Mouse (Mus musculus) hindbrain, embryonic 16.5 days (tissue): Measurements from ENCODE around the gene Dcaf8. TPM values are rescaled to one million over a fixed set of nuclear protein-coding genes. Genes with fewer than 3 reads are reported as not detected.

Source experiments
- ATAC-seq: fragments of 200-750 bp; cut with Nextera tagmentation; 2 replicates; pipeline ENCODE4 v1.8.0; 2017; ENCODE audit warnings: moderate TSS enrichment, moderate library complexity
- H3K27ac ChIP-seq: fragments of 300-500 bp; sonication (generic); 2 replicates; pipeline ENCODE4 v1.5.1; 2014; ENCODE audit warnings: low read depth, mild to moderate bottlenecking, control low read depth, low read length, moderate library complexity
- H3K27me3 ChIP-seq: fragments of 300-500 bp; sonication (generic); replicated peaks from 2 replicates; pipeline ENCODE4 v1.6.1; 2014; ENCODE audit warnings: low read length; ENCODE audit not compliant: control insufficient read depth, insufficient read depth
- H3K36me3 ChIP-seq: fragments of 300-500 bp; sonication (generic); 2 replicates; pipeline ENCODE4 v1.6.1; 2014; ENCODE audit warnings: mild to moderate bottlenecking, low read length, moderate library complexity, mixed read lengths; ENCODE audit not compliant: control insufficient read depth, insufficient read depth
- H3K4me1 ChIP-seq: fragments of 300-500 bp; sonication (generic); 2 replicates; pipeline ENCODE4 v1.6.1; 2014; ENCODE audit warnings: low read depth, low read length; ENCODE audit not compliant: control insufficient read depth, insufficient read depth
- H3K4me2 ChIP-seq: fragments of 300-500 bp; sonication (generic); 2 replicates; pipeline ENCODE4 v1.6.1; 2014; ENCODE audit warnings: mild to moderate bottlenecking, low read length, control low read depth, moderate library complexity
- H3K4me3 ChIP-seq: fragments of 300-500 bp; sonication (generic); 2 replicates; pipeline ENCODE4 v1.5.1; 2014; ENCODE audit warnings: mild to moderate bottlenecking, low read length, control low read depth, moderate library complexity
- H3K9ac ChIP-seq: fragments of 300-500 bp; sonication (generic); 2 replicates; pipeline ENCODE4 v1.6.1; 2014; ENCODE audit warnings: low read depth, mild to moderate bottlenecking, control low read depth, low read length, moderate library complexity
- H3K9me3 ChIP-seq: fragments of 300-500 bp; sonication (generic); 2 replicates; pipeline ENCODE4 v1.6.1; 2014; ENCODE audit warnings: mild to moderate bottlenecking, low read length, moderate library complexity; ENCODE audit not compliant: control insufficient read depth
- WGBS: fragments of 180-500 bp; shearing (Covaris S2); extraction: QIAGEN DNeasy Blood & Tissue Kit; methylation state at CpG from one replicate; pipeline ENCODE4 v1.1.7; 2014; 5-methylcytosine and 5-hydroxymethylcytosine counted together
- polyA plus RNA-seq: library from polyadenylated mRNA; unstranded; fragments of >200 nt; fragmentation: Nextera tagmentation; extraction: Ambion mirVana; gene quantifications from 2 replicates; pipeline ENCODE4 v1.2.1, GENCODE M21; 2015

Dcaf8 gene
- polyA plus RNA-seq, 1 experiment from 2014 or later = 86.6 TPM

DNA sequence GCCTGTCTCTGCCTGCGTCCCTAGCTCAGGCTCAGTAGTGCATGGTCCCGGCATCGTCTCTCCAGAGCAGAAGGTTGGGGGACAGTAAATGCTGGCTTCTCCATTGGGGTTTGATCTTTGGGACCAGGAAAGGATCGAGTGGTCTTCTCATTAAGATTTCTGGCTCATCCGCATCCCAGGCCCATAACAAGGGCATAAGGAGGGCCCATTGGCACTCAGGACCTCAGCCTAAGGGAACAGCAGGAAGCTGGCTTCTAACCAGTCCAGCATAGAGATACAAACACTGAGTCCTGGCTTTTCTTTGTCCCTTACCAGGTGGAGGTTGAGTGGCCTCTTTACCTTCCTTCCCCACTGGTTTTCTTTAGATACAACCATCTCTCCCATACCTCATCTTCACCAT is 50.0 kb downstream of the Dcaf8 start:
- no peaks in the 10 kb centered on the region for H3K9me3 ChIP-seq
- 67% methylated on average over 5 of the region's 5 CpGs for WGBS
- no peak for ATAC-seq
- peaks cover 30% of the 10 kb centered on the region for H3K4me1 ChIP-seq
- H3K27me3 ChIP-seq = no peaks in the 10 kb centered on the region
- no peak overlapping the region for H3K9ac ChIP-seq
- no peak overlapping the region for H3K4me3 ChIP-seq
- H3K27ac ChIP-seq = no peak overlapping the region
- H3K4me2 ChIP-seq = no peak overlapping the region
- H3K36me3 ChIP-seq = peaks cover 41% of the 10 kb centered on the region

DNA sequence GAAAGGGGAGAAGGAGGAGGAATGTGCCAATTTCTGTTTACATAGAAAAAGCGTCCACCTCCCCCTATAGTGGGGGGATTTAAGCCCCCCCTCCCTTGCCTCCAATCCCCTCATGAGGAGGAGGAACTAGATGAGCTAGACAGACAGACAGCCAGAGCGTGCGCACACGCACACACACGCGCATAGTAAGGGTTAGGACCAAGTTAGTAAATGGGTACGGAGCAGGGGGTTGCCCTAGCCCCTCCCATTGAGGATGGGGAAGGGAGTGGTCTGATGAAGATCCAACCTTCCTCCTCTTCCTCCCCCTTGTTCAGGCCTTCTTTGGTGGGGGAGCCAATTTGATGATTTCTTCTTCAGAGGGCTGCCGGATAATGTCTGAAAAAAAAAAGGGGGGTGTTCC is 50.4 kb downstream of the Dcaf8 start:
- WGBS = 78% methylated on average over 8 of the region's 8 CpGs
- ATAC-seq = no peak
- Histone ChIP-seq H3K4me2 (no peak overlapping the region), H3K27me3 (no peaks in the 10 kb centered on the region), H3K4me3 (no peak overlapping the region), H3K9me3 (no peaks in the 10 kb centered on the region), H3K36me3 (peaks cover 41% of the 10 kb centered on the region), H3K4me1 (peaks cover 35% of the 10 kb centered on the region), H3K9ac (no peak overlapping the region), H3K27ac (no peak overlapping the region)

DNA sequence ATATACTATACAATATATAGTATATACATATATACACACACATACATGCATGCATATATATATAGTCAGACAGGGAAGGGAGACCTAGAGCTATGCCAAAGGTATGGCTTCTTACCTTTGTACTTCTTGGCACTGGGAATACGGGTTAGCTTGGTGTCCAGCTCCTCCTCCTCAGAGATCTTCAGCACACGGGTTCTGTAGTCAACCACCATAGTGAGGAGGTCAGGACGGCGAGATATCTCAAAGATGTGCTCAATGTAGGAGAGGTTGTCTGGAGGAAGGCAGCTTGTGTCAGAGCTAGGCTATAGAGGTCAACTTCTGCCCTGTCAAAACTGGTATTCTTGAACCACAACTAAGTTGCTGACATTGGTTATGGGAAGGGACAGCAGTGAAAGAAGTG is 51.1 kb downstream of the Dcaf8 start:
- H3K4me1 ChIP-seq = peaks cover 42% of the 10 kb centered on the region
- H3K4me3 ChIP-seq = no peak overlapping the region
- H3K4me2 ChIP-seq = no peak overlapping the region
- WGBS = 94% methylated on average over 4 of the region's 4 CpGs
- H3K9me3 ChIP-seq = no peaks in the 10 kb centered on the region
- no peak overlapping the region for H3K27ac ChIP-seq
- no peak for ATAC-seq
- H3K9ac ChIP-seq = no peak overlapping the region
- peaks cover 37% of the 10 kb centered on the region for H3K36me3 ChIP-seq
- no peaks in the 10 kb centered on the region for H3K27me3 ChIP-seq

DNA sequence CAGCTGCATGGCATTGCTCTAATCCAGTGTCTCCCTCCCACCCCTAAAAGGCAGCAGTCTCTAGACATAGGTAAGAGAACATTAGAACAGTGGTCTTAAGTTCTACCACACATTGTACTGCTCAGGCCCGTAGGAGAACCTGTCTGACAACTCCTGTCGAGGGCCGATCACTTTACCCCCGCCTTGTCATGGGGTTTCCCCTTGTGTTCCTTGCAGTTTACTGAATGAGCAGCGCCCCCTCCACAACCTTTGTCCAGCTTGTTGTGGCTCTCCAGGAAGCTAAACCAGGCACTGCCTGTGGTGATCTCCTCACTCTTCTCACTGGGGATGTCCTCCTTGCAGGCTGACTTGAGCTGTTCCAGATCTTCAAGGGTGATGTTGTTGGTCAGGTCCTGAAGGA is 52.3 kb downstream of the Dcaf8 start:
- Histone ChIP-seq H3K4me3 (no peak overlapping the region), H3K36me3 (peaks cover 34% of the 10 kb centered on the region), H3K9me3 (no peaks in the 10 kb centered on the region), H3K4me1 (peaks cover 52% of the 10 kb centered on the region), H3K27ac (peak overlapping the region; percentile 94), H3K9ac (peak overlapping the region; percentile 21; the same call in 1 of the 2 replicates), H3K27me3 (no peaks in the 10 kb centered on the region), H3K4me2 (0 out of 2 replicates have a peak overlapping the region, but pooled peaks have one; percentile 9)
- ATAC-seq = no peak
- 60% methylated on average over 5 of the region's 5 CpGs for WGBS

DNA sequence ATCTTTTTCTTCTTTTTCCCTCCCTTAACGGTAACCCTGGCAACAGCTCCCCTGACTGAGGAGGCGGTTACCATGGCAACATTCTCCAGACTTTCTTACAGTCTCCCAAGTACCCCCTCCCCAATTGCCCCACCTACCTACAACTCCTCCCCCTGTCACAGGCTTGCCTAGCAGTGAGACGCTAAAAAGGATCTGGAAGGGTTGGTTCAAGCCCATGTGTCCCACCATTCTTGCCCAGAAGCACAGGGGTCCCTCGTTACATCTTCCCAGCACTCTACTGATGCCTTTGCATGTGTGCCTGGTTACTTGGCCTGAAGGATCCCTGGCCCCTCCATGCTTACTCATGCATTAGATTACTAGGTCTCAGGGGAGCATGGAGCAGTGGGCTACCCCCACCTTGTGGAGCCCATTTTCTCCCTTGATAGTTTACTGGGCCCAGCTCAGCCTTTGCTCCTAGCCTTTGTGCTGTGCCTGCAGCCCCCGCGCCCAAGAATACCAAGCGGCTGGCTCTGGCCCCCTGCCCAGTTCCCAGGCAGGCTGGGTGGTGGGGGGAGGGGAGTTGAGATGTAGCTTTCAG is 53.1 kb downstream of the Dcaf8 start:
- peak overlapping the region; percentile 46; the same call in 1 of the 2 replicates for H3K9ac ChIP-seq
- no peaks in the 10 kb centered on the region for H3K9me3 ChIP-seq
- WGBS = 17% methylated on average over 7 of the region's 7 CpGs
- H3K27ac ChIP-seq = peak overlapping the region; percentile 94
- ATAC-seq = peak; percentile 61
- H3K4me1 ChIP-seq = peaks cover 58% of the 10 kb centered on the region
- H3K4me2 ChIP-seq = peak overlapping the region; percentile 47
- no peaks in the 10 kb centered on the region for H3K27me3 ChIP-seq
- H3K4me3 ChIP-seq = peak overlapping the region; percentile 13; the same call in 1 of the 2 replicates
- H3K36me3 ChIP-seq = peaks cover 31% of the 10 kb centered on the region

DNA sequence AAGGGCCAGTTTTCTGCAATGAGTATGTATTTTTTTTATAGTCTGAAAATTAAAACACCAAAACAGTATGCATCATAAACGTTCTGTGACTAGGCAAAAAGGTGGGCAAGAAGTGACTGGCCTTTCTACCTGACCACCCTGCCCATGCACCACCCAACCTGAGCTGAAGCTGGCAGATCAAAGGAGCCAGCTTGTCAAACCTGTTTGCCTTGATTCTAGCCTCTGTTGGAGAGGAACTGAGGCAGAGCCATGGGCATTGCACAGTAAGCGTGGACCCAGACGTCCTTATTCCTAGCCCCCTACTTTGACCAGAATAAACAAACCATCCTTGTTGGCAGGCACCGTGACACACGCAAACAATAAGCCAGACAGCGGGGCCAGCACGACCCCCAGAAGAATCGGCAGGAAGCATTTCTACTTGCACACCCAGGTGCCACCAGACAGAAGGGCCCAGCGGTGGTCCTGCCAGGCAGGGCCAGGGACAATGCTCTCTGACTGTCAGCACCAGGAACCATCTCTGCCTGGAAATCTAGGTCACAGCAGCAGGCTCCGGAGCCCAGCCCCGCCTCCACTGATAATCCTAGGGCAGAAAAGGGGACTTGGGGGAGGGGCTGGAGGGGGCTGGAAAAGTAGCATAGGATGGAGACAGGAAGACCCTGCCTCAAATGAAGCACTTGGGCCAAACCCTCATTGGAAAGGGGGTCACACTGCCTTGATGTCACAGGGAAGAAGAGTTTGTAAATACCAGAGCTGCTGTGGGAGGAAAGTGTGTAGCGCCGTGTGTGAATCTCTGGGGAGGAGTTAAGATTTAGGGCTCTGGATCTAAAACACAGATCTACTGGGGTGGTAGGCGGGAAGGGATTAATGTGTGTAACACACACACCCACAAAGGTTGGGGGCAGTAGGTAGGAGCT is 54.3 kb downstream of the Dcaf8 start:
- WGBS = 9% methylated on average over 14 of the region's 14 CpGs
- Histone ChIP-seq H3K9ac (peak overlapping the region; percentile 56), H3K4me2 (peak overlapping the region; percentile 95), H3K4me1 (peaks cover 64% of the 10 kb centered on the region), H3K4me3 (peak overlapping the region; percentile 16), H3K36me3 (peaks cover 24% of the 10 kb centered on the region), H3K9me3 (no peaks in the 10 kb centered on the region), H3K27ac (peak overlapping the region; percentile 94), H3K27me3 (no peaks in the 10 kb centered on the region)
- ATAC-seq = no peak

DNA sequence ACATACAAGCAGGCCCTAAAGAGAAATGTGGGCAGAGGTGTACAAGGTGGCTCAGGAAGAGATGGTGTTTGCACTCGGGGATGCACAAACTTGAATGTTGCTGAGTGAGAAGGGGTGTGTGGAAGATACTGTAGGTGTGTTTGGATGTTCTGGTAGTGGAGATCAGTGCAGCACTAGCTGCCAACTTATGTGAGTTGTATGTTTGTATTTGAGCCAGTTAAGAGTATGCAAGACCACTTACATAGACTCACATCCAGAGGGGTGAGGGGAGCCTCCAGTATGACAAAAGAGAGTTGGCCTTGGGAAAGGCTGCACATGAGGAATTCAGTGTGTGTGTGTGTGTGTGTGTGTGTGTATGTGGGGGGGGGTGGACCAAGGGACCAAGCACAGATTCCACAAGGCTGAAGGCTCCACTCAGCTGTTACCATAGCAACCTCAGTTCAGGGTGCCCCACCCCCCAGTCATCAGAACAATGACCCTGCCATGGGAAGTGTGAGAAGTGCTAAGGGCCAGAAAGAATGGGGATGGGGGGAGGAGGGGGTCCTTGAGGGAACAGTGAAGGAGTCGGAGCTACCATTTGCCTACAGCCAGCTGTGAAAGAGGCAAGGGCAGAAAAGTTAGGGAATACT is 55.1 kb downstream of the Dcaf8 start:
- H3K27ac ChIP-seq = peak overlapping the region; percentile 94
- peak; percentile 9; the same call in 1 of the 2 replicates for ATAC-seq
- peak overlapping the region; percentile 88; the same call in 1 of the 2 replicates for H3K4me3 ChIP-seq
- WGBS = 3% methylated on average over 2 of the region's 2 CpGs
- peak overlapping the region; percentile 56 for H3K9ac ChIP-seq
- H3K9me3 ChIP-seq = no peaks in the 10 kb centered on the region
- H3K27me3 ChIP-seq = no peaks in the 10 kb centered on the region
- H3K4me2 ChIP-seq = peak overlapping the region; percentile 95
- H3K4me1 ChIP-seq = peaks cover 68% of the 10 kb centered on the region
- peaks cover 20% of the 10 kb centered on the region for H3K36me3 ChIP-seq

DNA sequence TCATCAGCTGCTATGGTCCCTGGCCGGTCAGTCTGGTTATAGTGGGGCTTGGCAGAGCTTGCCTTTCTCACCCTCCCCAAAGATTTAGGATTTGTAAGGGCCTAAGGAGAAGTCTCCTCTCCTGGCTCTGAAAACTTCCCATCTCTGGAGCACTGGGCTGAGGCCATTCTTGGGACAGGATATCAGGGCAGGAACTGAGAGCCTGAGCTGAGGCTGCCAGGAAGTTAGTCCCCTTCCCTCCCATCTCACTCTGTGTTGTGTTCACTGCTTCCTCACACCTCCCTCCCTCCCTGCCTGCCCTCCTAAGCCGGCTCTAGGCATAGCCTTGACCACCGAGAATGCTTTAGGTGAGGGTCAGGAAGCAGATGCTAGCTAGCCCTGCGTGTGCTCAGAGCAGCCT is 55.7 kb downstream of the Dcaf8 start:
- Histone ChIP-seq H3K4me3 (peak overlapping the region; percentile 88), H3K4me2 (peak overlapping the region; percentile 95), H3K27me3 (no peaks in the 10 kb centered on the region), H3K27ac (peak overlapping the region; percentile 94), H3K36me3 (peaks cover 14% of the 10 kb centered on the region), H3K9me3 (no peaks in the 10 kb centered on the region), H3K4me1 (peaks cover 68% of the 10 kb centered on the region), H3K9ac (peak overlapping the region; percentile 3)
- 4% methylated on average over 4 of the region's 4 CpGs for WGBS
- ATAC-seq = no peak
